Mouse (Mus musculus) adrenal gland, postnatal 4 days (tissue): ENCODE data around the gene Gm765. TPM values are rescaled to one million over a fixed set of nuclear protein-coding genes. Genes with fewer than 3 reads are reported as not detected.

Experiments
- DNase-seq, 2 experiments: peaks; one replicate each; pipeline ENCODE4 v3.0.0; 2021 to 2022; ENCODE audit warnings: low spot score in 2 of 2, mixed read lengths in 2 of 2
- long read RNA-seq, 2 experiments: library from polyadenylated mRNA; stranded (forward); transcript quantifications; one replicate each; pipeline ENCODE4 v2.0.0; 2021
- total RNA-seq, 2 experiments: library from RNA; stranded (reverse); gene quantifications; 2 replicates each; pipeline ENCODE4 v1.2.3; 2021

The Gm765 gene
- total RNA-seq: not detected
- long read RNA-seq, experiment 1: 0 reads
- long read RNA-seq, experiment 2: 0 reads

DNA sequence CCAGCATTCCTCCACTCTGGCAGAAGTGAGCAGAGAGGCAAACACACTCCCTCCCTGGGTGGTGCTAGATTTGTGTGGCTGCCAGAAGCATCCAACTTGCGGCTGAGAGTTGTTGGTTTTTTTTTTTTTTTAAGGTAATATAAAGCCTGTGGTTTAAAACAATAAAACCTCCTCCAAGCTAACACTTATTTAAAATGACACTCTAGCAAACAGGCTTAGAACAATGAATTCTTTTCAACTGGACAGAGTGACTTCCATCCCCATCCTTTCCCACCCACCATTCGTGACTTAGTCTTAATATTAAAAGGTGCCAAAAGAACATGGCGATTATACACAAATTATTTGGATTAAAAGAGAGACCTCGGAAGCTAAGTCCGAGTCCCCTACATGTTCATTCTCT, at the start of gene Gm765:
TSS of gene Gm765 (minus strand) at position 101 of the 400 bp plus-strand sequence.
- no peak for DNase-seq

DNA sequence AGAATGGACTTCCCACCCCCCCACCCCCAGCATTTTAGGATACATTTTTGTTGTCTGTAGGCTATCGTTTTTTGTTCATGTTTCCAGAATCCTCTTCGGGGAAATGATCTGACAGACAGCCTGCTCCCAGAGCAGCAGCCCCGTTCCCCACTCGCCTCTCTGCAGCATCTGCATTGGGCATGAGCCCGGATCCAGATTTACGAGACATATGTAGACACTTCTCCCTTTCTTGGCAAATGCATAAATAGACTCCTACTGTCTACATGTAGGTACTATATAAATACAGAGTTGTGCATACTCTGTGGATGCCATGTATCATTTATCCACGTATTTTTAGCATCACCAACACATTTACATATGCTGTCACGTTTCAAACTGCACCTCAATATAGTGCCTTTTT, 42.9 kb upstream of the Gm765 start:
- no peak for DNase-seq

DNA sequence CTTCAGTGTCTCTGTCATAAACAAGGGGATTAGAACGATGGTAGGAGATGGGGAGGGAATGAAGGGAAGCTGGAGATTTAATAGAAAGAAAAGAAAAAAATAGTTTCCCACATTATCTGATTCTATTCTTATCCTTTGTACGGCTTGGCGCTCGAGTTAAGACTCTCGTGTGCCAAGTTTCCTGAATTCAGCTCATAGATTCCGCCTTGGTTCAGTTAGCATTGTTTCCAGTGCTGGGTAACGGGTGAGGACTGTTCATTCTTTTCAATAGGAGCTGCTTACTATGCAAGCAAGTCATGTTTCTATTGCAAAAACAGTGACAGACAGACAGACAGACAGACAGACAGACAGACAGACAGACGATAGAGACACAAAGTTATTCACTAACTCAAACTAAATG, 41.9 kb upstream of the Gm765 start:
- no peak for DNase-seq

DNA sequence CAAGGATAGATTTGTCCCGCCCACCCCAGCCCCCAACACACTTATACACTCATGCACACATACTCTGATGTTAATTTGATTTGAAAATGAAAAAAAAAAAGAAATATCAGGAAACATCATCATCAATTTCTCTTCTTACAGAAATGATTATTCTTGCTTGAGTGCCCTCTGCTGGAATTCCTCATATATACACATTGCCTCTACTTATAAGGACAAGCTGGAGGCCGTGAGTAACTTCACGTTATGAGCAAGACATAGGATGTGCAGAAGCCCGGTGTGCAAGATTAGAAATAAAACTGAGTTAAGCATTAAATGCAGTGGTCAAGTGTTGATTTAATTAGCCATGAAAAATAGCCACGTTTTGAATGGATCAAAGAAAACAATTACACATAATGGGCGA, 40.9 kb upstream of the Gm765 start:
- DNase-seq: no peak

DNA sequence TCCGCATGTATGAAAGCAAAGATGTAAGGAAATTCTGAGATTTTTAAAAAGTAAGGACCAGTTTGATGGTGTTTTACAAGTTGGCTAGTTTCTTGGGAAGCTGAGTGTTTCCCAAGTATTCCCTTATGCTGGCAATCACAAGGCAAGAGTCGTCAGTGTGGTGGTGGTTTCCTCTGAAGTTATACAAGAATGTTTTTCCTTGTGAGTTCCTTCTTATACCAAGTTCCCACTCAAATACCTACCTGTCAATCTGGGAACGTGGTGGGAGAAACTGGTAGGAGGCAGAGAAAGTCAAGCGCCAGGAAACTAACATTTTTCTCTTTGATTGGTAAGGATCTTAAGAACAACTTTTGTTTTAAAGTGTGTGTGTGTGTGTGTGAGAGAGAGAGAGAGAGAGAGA, 23.6 kb upstream of the Gm765 start:
- DNase-seq: no peak

DNA sequence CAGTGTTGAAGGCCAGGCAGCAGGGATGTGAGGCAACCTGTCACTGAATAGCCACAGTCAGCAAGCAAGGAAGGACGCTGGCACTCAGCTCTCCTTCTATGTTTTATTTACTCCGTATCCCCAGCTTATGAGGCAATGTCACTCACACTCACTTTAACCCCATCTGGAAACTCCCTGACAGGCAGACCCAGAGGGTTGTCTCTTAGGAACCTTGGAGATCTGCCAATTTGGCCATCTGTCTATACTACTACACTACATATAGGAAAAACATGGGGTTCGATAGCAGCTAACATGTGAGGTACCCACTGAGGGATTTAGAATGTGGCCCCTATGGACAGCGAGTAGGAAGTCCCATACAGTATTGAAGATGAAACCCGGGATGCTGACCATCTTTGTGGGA, 12.7 kb upstream of the Gm765 start:
- DNase-seq: no peak

DNA sequence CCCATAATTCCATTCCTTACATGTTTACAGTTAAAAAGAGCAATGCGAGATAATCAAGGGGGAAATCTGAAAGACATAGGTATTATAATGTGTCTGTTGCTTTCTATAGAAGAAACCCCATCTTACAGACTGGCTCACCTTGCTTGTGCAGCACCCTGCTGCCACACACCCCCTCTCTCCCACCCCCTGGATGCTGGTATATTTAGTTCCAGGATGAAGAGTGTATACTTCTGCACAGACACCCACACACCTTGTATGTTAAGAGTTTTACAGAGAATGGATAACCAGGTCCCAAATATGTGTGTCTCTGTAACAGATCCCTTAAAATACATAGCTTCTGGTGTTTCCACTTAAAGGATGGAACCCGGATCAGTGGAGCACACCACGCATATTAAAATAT, 10.7 kb upstream of the Gm765 start:
- no peak for DNase-seq

DNA sequence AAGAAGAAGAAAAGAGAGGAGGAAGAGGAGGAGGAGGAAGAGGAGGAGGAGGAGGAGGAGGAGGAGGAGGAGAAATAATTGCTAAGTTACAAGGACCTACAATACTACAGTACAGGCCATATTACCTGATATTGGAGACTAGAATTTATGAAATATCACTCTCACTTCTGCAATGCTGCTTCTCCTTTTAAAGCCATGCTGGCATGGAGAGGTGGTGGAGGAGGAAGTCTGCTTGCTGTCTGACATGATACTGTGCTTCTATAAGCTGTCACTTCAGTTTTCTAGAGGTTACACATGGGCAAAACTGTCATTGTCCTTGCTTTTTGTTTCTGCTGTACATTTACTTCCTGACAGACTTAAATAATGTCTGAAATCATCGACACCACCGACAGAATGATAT, 9.8 kb downstream of the Gm765 start:
- no peak for DNase-seq

DNA sequence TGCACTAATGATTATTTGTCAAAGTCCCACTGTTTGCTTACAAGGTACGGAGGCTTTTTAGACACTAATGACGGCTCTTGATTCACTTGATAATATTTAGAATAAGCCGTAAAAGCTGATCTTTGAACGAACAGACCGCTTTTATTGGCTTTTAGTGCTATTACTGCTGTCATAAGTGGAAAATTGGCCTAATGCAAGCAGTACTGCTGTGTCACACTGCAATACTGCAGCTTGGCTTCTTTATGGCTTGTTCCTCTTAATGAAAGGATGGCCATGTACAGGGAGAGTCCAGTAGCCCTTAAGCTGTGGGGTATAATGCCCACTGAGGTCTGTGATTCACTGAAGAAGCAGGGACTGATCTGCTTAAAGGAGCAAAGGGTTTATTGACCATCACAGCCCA, 30.9 kb downstream of the Gm765 start:
- DNase-seq: no peak

DNA sequence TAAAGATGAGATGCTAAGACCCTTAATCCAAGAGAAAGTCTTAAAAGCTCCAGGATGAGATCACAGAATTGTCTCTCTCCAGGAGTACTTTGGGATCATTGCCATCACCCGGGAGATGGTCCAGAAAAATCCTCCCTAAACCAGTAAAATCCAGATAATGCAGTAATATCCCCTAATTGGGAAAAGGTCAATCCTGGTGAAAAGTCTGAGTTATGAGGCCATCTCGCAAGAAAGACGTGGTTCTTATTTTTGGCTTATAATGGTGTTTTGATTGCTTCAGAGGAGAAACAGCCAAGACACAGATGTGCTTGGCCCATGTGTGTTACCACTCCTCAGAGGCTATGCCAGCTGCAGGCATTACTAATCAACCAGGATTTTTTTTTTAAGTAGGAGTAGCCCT, 34.9 kb downstream of the Gm765 start:
- DNase-seq: no peak

DNA sequence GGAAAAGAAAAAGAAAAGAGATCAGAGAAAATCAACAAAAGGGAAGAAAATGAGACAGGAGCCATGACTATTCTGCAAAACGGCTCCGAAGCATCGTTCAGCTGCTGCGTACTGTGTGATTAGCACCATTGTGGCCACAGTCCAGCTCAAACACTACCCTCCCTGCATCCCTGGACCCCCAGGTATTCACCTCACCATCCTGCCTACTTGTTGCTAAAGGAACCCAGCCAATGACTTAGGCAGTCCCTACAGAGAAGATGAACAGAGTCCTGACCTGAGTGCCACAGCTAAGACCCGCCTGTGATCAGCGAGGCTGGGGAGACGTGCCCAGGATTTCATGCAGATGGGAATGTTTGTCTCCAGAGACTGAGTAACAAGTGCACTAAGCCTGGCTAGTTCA, 35.4 kb downstream of the Gm765 start:
- DNase-seq: no peak

DNA sequence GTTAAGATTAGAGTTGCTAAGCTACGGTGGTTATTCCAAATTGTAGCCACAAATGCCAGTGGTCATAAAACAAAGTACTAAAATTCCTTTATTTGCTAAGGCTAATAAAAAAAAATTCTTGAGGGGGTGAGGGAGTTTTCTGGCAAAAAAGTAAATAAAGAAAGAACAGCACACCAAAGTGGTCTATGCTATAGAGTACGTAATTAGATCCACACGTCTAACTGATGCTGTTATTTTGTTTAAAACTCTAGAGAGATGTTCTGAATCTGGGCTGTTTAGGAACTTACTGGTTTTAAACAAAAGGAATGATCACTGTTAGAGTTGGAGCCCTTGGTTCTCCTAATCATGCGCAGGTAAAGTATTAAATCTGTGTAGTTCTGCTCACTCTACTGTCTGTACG, 50.5 kb downstream of the Gm765 start:
- no peak for DNase-seq

DNA sequence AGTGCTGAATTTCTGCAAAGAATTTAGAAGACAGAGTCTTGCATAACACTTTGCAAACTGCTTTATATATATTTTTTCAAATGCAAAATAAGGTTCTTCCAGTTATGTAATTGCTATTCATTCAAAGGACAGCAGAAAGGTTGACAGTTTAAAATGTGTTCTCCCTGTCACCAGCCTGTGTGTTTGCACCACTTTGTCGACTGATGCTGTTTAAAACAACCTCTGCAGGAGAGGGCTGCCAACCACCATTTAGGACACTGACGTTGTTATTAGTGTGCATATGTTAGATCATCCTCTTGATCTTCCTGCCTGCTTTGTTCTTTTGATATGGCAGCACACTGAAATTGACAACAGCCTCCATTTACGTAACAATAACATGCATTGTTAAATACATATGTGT, 54.2 kb downstream of the Gm765 start:
- no peak for DNase-seq

DNA sequence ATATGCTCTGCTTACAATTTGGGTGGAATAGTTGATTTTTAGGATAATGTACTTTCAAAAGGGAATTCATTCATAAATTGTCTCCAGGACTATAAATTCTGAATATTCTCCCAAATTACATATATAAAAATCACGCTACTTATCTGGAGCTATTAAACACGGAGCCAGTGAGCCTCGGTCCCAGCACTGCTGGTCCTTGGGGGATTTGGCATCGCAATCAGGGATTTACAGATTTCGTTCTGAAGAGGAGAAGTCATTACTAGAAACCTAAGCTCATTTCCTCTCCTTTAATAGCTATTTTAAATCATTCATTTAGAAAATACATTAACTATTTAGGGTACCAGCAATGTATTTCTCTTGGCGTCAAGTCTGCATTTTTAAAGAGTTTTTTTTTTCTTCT, 55.0 kb downstream of the Gm765 start:
- no peak for DNase-seq

DNA sequence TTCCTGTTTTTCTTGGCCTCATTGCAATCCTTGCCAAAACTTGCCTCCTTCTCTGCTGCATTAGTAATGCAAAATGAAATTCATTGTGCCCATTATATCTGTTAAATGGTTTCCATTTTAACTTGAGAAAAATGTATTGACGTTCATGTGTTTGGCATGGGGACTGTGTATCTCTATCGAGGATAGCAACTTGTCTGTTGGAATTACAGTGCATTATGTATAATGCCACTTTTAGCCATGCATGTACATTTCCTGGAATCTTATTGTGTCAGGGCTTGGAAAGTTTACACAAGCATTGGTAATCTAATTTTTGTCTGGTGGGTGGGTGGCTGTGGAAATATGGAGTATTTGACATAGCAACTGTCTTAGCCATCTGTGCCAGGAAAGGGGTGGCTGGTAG, 57.4 kb downstream of the Gm765 start:
- no peak for DNase-seq

DNA sequence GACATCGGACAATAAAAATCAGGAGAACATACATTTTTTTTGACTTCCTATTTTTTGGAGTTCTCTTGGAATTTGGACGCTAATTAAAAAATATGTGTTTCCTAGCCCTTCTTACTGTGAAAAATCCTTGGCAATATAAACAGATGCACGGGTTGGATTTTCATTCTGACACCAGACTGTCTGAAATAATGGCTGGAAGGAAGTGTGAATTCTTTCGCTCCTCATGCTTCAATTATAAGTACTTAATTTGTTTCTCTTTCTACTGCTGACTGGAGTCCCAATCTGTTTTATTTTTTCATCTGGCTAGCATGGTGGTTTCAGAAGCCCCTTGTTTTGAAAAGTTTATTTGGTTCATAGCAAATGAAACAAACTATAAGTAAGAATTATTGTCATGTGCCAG, 59.8 kb downstream of the Gm765 start:
- no peak for DNase-seq

DNA sequence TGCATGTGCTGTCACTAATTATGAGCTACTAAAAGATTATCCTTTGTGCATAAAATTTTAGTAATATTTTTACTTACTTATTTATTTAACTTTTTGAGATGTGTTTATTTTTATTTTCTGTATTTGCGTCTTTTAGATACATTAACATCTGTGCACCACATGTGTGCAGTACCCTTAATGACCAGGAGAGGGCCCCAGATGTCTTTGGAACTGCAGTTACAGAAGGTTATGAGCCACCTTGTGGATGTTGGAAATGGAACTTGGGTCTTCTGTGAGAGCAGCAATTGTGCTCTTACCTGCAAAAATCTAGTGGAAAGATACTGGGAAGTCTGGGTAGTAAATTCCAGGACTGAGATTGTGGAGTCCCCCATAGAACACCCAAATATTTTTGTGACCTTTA, 71.0 kb downstream of the Gm765 start:
- peak in 1 of 2 experiments; percentile 10 for DNase-seq

DNA sequence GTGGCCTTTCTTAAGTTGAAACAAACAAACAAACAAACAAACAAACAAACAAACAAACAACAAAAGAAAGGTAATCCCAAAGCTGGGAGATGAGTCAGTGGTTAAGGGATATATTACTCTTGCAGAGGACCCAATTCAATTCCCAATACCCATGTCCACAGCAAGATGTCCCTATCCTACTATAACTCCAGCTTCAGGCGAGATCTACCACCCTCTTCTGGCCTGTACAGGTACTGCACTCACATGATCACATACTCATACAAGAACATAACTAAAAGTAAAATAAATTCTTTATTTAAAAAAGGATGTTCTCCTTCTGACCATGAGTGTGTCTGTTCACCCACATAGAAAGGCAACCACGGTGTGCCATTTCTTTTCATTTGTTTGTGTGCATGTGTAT, 79.6 kb downstream of the Gm765 start:
- DNase-seq: no peak

DNA sequence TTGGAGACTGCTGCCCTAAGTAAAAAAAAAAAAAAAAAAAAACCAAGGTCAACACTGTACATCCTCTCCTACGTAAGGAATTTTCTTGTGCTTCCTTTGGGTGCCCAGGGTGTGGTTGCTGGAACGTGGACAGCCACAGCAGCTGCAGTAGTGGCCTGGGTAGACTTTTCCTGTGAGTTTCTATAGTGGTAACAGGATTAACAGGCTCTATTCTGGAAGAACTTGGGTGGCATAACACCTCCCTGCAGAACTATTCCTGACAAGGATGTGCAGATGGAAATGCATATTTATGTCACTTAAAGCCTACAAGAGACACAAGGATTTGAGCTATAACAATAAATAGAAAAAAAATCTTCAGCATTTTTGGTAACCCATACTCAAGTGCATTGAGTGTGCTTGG, 83.5 kb downstream of the Gm765 start:
- no peak for DNase-seq

DNA sequence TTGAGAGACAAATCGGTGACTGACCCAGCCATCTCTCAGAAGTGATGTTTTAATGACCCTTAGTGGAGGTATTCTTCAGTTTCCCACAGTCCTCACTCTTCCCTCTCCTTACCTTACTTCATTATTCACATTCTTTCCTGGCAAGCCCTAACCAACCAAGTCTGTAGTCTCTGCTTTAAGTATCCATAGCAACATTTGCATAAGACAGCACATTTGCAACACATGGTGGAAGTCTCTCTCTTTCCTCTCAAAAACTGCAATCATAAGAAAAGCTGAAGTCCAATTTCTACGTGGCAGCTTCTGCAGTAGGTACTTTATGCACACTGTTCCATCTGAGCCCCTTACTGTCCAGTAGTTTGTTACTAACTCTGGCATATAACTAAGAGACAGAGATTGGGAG, 96.1 kb downstream of the Gm765 start:
- no peak for DNase-seq

DNA sequence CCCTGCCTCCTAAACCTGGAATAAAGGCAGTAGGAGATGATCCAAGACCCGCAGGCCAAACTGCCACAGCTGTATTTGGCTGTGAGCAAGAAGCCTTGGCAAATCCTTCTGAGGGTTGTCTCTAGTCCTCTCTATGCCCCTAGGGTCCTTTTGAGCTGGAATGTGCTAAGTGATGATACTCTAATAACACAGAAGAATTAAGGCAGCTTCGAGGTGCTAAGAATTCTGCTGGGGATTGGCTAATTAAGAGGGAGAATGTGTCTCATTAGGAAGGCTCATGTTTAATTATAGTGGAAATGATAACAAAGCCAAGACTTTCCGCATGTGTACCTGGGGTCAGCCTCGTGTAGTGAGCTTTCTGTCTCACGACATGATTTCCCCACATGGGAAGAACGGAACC, 99.4 kb downstream of the Gm765 start:
- DNase-seq: no peak

DNA sequence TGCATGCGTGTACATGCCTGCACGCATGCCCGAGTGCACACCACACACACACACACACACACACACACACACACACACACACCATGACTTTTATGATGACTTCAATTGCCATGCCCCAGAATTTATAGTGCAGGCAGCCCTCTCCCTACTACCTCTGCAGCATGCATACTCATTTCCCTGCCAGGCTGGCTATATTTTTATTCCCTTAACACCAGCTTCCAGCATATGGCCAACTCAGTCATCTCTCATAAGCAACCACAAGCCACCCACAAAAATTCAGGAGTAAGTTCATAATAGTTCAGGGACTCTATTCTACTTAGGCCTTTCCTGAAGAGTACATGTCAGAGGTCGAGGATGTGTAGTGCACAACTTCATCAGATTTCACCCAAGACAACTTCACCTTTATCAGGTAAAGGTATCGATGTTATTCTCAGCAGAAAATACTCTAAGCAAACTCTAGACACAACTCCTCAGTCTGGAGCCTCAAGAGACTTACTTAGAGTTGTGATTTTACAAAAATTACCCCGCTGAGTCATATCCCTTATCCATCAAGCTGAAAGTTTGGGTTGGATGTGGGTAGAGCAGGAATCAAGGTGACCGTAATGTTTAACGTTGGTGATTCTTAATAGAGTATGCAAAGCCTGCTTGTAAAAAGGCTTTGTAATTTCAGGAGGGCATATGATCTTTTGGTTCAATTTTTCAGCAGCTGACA, 101.8 kb downstream of the Gm765 start:
- no peak for DNase-seq

DNA sequence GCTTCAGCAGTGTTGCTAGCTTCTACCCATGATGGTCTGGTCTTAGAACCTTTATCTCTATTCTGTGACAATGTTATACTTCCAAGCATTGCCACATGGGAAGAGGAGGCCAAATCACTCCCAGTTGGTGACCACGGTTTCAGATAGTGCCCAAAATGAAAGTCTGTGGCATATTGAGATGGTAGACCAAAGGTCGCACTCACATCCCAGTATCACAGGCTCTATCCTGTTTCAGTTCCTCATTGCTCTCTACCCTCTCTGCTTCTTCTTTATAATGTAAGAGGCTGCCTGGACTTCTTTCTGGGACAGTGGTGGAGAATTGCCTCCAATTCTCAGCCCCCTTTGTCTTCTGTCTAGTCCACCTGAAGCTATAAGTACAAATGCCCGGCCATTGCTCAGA, 108.5 kb downstream of the Gm765 start:
- no peak for DNase-seq

DNA sequence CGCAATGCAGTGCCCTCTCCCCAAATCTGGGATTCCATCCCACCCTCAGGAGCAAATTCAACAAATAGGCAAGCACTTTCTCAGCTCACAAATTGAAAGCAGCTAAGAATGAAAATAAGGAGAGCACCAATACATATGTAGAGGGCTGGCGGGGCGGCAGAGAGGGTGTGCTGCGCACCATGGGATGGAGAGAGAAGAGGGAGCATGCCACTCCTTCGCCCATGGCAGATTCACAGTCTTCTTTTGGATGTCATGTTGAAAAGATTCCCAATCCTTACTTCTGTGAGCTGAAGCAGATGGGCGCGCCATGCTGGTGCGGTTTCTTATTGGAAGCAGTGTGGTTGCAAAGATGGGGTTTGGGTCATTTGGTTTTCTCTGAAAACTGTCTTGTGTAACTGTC, 118.6 kb downstream of the Gm765 start:
- DNase-seq: no peak
